Mouse (Mus musculus) ES-Bruce4 (cell line): ENCODE data around the gene Dhrs3.

Experiments
- CTCF ChIP-seq: IDR thresholded peaks from one replicate; pipeline ENCODE4 v1.8.1; 2011; ENCODE audit warnings: low read depth, low read length
- EP300 ChIP-seq: IDR thresholded peaks from 2 replicates; pipeline ENCODE4 v1.6.1; 2011; ENCODE audit warnings: low read depth, low read length; ENCODE audit not compliant: insufficient read depth
- POLR2A ChIP-seq: IDR thresholded peaks from one replicate; pipeline ENCODE4 v1.8.1; 2011; ENCODE audit warnings: low read length; ENCODE audit not compliant: insufficient read depth

- no peak for TF ChIP-seq CTCF
- TF ChIP-seq POLR2A = no peak
- TF ChIP-seq EP300 = no peak
Measured at GRCm38 (mm10) chr4:144947738-144948390, 55.2 kb downstream of the Dhrs3 start.
